Mouse (Mus musculus): ENCODE measurements around the gene Nr4a1.

DNA sequence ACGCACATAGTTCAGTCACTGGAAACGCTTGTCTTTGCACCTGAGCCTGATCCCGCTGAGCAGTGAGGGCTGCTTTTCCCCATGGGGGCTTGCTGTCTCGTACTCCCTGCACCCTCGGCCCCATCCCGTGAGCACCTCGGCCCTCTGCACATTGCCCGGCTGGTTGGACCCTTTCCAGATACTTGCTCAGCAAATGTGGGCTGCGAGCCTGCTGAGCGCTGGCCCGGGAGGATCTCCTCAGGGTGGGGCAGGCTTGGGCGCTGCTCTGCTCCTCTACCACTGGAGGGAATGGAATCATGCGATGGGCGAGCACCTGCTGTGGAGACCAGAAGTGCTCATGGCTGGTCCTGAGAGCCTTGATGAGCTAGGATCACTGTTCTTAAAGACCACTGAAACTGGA lies 41.6 kb upstream of the Nr4a1 start:
- TF ChIP-seq POLR2A (IDR thresholded peaks at IDR 0.05; ENCODE audit: borderline replicate concordance, insufficient read depth, low read length) (no peak), CTCF (IDR thresholded peaks at IDR 0.05; ENCODE audit: borderline replicate concordance, insufficient read depth, low read depth, low read length) (no peak)
